Mouse (Mus musculus): ENCODE results near the gene Rbfox3.

Rbfox3 gene

GRCm38 (mm10) chr11:118906131-118906823 lies 5.1 kb downstream of the Rbfox3 start:
- no peak for DNase-seq (ENCODE audit: low read depth, low spot score)

- no peak for DNase-seq (ENCODE audit: low read depth, low spot score)
Observed at GRCm38 (mm10) chr11:118905656-118906055, 5.7 kb downstream of the Rbfox3 start.

GRCm38 (mm10) chr11:118904253-118904652 lies 7.1 kb downstream of the Rbfox3 start:
- no peak for DNase-seq (ENCODE audit: low read depth, low spot score)

GRCm38 (mm10) chr11:118899771-118900545 lies 11.4 kb downstream of the Rbfox3 start:
- no peak for DNase-seq (ENCODE audit: low read depth, low spot score)

GRCm38 (mm10) chr11:118898643-118899042 lies 12.8 kb downstream of the Rbfox3 start:
- no peak for DNase-seq (ENCODE audit: low read depth, low spot score)

- DNase-seq (ENCODE audit: low read depth, low spot score): no peak
Observed at GRCm38 (mm10) chr11:118898156-118898555, 13.2 kb downstream of the Rbfox3 start.

GRCm38 (mm10) chr11:118897114-118897841 lies 14.1 kb downstream of the Rbfox3 start:
- no peak for DNase-seq (ENCODE audit: low read depth, low spot score)

GRCm38 (mm10) chr11:118896032-118896675 lies 15.2 kb downstream of the Rbfox3 start:
- DNase-seq (ENCODE audit: low read depth, low spot score): no peak

- no peak for DNase-seq (ENCODE audit: low read depth, low spot score)
Observed at GRCm38 (mm10) chr11:118894835-118895234, 16.6 kb downstream of the Rbfox3 start.

- DNase-seq (ENCODE audit: low read depth, low spot score): no peak
Observed at GRCm38 (mm10) chr11:118894196-118894595, 17.2 kb downstream of the Rbfox3 start.

GRCm38 (mm10) chr11:118892876-118893275 lies 18.5 kb downstream of the Rbfox3 start:
- no peak for DNase-seq (ENCODE audit: low read depth, low spot score)

GRCm38 (mm10) chr11:118891516-118891915 lies 19.9 kb downstream of the Rbfox3 start:
- DNase-seq (ENCODE audit: low read depth, low spot score): no peak

- no peak for DNase-seq (ENCODE audit: low read depth, low spot score)
Observed at GRCm38 (mm10) chr11:118890992-118891398, 20.4 kb downstream of the Rbfox3 start.

GRCm38 (mm10) chr11:118890474-118890873 lies 20.9 kb downstream of the Rbfox3 start:
- DNase-seq (ENCODE audit: low read depth, low spot score): no peak

- DNase-seq (ENCODE audit: low read depth, low spot score): no peak
Observed at GRCm38 (mm10) chr11:118889500-118889899, 21.9 kb downstream of the Rbfox3 start.

- no peak for DNase-seq (ENCODE audit: low read depth, low spot score)
Observed at GRCm38 (mm10) chr11:118888426-118888825, 23.0 kb downstream of the Rbfox3 start.

GRCm38 (mm10) chr11:118887206-118887605 lies 24.2 kb downstream of the Rbfox3 start:
- no peak for DNase-seq (ENCODE audit: low read depth, low spot score)

GRCm38 (mm10) chr11:118886269-118886965 lies 25.0 kb downstream of the Rbfox3 start:
- no peak for DNase-seq (ENCODE audit: low read depth, low spot score)

- DNase-seq (ENCODE audit: low read depth, low spot score): no peak
Observed at GRCm38 (mm10) chr11:118885604-118886003, 25.8 kb downstream of the Rbfox3 start.

GRCm38 (mm10) chr11:118885135-118885534 lies 26.3 kb downstream of the Rbfox3 start:
- DNase-seq (ENCODE audit: low read depth, low spot score): no peak

GRCm38 (mm10) chr11:118883143-118883542 lies 28.3 kb downstream of the Rbfox3 start:
- no peak for DNase-seq (ENCODE audit: low read depth, low spot score)

Data from CD4-positive helper T cell, adult 2 months (primary cell).